Mouse (Mus musculus) naive thymus-derived CD4-positive, alpha-beta T cell, adult 5 months (primary cell): Measurements from ENCODE around the gene Olfr1215. TPM values are rescaled to one million over a fixed set of nuclear protein-coding genes. Genes with fewer than 3 reads are reported as not detected.

Experiments used
- polyA plus RNA-seq: library from polyadenylated mRNA; unstranded; fragments of 100-300 nt; shearing (Covaris generic); gene quantifications from one replicate; pipeline ENCODE4 v1.2.1, GENCODE M21; 2017

Olfr1215 gene
- 0.17 TPM for polyA plus RNA-seq

DNA sequence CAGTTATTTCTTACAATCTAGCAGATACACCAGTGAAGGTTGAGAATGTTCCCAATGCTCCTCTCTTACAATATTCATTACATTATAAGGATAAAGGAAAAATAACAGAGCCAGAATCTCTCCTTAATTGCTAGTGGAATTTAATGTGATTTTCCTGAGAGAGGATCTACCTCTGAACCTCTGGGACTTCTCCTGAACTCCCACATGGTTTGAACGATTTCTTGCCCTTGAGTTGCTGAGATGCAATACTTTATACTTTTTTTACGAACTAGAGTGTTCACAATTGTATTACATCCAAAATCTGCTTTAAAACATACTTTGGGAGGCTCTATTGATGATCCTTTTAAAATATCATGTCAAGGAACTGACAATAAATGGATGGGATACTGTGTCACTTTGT lies at the start of gene Olfr1215:
TSS of gene Olfr1215 (minus strand) at position 101 of the 400 bp plus-strand sequence.

DNA sequence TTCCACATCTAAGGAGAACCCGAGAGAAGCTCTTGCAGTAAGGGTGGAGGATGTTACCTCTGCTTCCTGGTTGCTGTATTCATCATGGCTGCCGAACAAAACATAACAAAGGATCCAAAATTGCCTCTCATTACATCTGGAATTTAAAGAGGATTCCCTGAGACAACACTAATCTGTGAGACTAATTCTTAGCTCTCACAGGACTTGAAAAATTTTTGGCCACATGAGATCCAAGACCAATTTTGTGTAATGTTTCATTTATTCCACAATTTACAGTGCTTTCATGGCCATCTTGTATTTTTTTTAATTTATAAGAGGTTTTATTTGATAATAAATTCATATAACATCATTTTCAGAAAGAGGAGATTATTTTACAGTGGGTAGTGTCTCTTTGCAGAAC lies 25.2 kb upstream of the Olfr1215 start, which contains the start of gene Olfr1217:
TSS of gene Olfr1217 (minus strand) at position 101 of the 400 bp plus-strand sequence.

GRCm38 (mm10) chr2:89018240-89018639 lies 11.5 kb upstream of the Olfr1215 start, which contains the start of gene Olfr1216:
Gene Olfr1216 (minus strand): TSS chr2:89018340.

GRCm38 (mm10) chr2:88992553-88992952 lies 14.2 kb downstream of the Olfr1215 start, which contains the start of gene Olfr1214:
Gene Olfr1214 (minus strand): TSS chr2:88992653.

GRCm38 (mm10) chr2:88980181-88980580 lies 26.6 kb downstream of the Olfr1215 start, which contains the start of gene Gm13762:
Gene Gm13762 (minus strand): TSS chr2:88980281.

DNA sequence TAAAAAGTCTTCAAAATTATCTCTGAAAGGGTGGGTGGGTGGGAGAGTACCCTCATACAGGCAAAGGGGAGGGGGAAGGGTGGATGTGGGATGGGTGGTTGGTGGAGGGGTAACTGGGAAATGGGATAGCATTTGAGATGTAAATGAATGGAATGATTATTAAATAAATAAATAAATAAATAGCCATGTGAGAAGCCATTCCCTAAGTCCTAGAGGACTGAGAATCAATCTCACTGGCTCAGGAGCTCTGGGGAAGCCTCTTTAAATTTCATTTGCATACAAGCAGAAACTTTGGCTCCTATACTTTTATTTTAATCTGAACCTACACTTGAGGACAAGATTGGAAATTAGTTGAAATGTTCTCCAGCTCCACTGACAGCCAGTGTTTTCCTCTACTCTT lies 53.1 kb downstream of the Olfr1215 start, which contains the start of gene Olfr1212:
TSS of gene Olfr1212 (plus strand) at position 301 of the 400 bp plus-strand sequence.

Other genes starting within 250 kb of the Olfr1215 start
- not detected for gene Olfr1199, start 246.5 kb downstream of the Olfr1215 start, polyA plus RNA-seq
- not detected for gene Olfr1200, start 236.5 kb downstream of the Olfr1215 start, polyA plus RNA-seq
- not detected for gene Olfr1201, start 213.9 kb downstream of the Olfr1215 start, polyA plus RNA-seq
- gene Olfr1202, start 192.5 kb downstream of the Olfr1215 start, polyA plus RNA-seq: not detected
- gene Olfr1205, start 177.2 kb downstream of the Olfr1215 start, polyA plus RNA-seq: 0.05 TPM
- gene Olfr1204, start 157.7 kb downstream of the Olfr1215 start, polyA plus RNA-seq: not detected
- gene Olfr1206, start 143.7 kb downstream of the Olfr1215 start, polyA plus RNA-seq: not detected
- 0.12 TPM for gene Olfr1208, start 104.7 kb downstream of the Olfr1215 start, polyA plus RNA-seq
- not detected for gene Olfr1209, start 91.8 kb downstream of the Olfr1215 start, polyA plus RNA-seq
- gene Olfr1211, start 68.9 kb downstream of the Olfr1215 start, polyA plus RNA-seq: not detected
- not detected for gene Olfr1212, start 53.0 kb downstream of the Olfr1215 start, polyA plus RNA-seq
- gene Gm13762, start 26.7 kb downstream of the Olfr1215 start, polyA plus RNA-seq: not detected
- gene Olfr1214, start 14.3 kb downstream of the Olfr1215 start, polyA plus RNA-seq: not detected
- gene Olfr1216, start 11.4 kb upstream of the Olfr1215 start, polyA plus RNA-seq: not detected
- gene Olfr1217, start 25.1 kb upstream of the Olfr1215 start, polyA plus RNA-seq: 0.21 TPM
- not detected for gene Olfr1218, start 54.2 kb upstream of the Olfr1215 start, polyA plus RNA-seq
- gene Olfr1219, start 76.5 kb upstream of the Olfr1215 start, polyA plus RNA-seq: not detected
- gene Olfr1220, start 99.9 kb upstream of the Olfr1215 start, polyA plus RNA-seq: 0.30 TPM
- gene Olfr1221, start 110.3 kb upstream of the Olfr1215 start, polyA plus RNA-seq: not detected
- gene Olfr1222, start 126.1 kb upstream of the Olfr1215 start, polyA plus RNA-seq: not detected
- not detected for gene Olfr1223, start 144.6 kb upstream of the Olfr1215 start, polyA plus RNA-seq
- not detected for gene Olfr1224-ps1, start 157.1 kb upstream of the Olfr1215 start, polyA plus RNA-seq
- gene Olfr1225, start 167.7 kb upstream of the Olfr1215 start, polyA plus RNA-seq: not detected
- gene Olfr1226, start 193.1 kb upstream of the Olfr1215 start, polyA plus RNA-seq: not detected
- gene Olfr1228, start 247.1 kb upstream of the Olfr1215 start, polyA plus RNA-seq: 0.17 TPM